Mouse (Mus musculus) left cerebral cortex, postnatal 10 days (tissue): ENCODE results near the gene Kcnip4. TPM values are rescaled to one million over a fixed set of nuclear protein-coding genes. Genes with fewer than 3 reads are reported as not detected.
A peak's percentile ranks its signal among the peaks of the same experiment; 100 is the strongest.

Source experiments
- DNase-seq, 2 experiments: peaks; one replicate each; pipeline ENCODE4 v3.0.0; 2021 to 2022; ENCODE audit warnings: low spot score in 2 of 2, mixed read lengths in 1 of 2; ENCODE audit errors: extremely low spot score in 1 of 2
- intact Hi-C: fragments of 180-260 bp; cut with DNase I; formaldehyde crosslinking; loops from one replicate; pipeline ENCODE4 v1.15.1; 2025
- total RNA-seq, 2 experiments: library from RNA; stranded (reverse); gene quantifications; 2 replicates each; pipeline ENCODE4 v1.2.3; 2021

Gene Kcnip4
- total RNA-seq, 2 experiments from 2014 or later, result 45.8 to 51.6 TPM

DNA sequence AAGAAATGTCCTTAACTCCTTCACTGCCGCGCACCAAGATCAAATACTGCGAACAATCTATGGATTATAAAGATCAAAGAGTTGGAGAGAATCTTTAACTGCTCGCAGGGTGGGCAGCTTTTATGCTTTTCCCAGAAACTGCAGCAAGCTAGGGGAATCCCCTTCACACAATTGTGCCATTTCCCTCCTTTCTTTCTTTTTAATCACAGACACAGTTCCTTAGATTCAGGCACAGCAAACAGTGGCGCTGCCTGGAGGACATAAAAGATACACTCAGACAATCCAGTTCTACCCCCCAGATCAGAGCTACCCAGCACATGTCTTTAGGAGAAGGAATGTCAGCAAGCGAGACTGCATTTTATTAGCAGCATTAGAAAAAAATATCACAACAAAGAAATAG, 239.9 kb downstream of the Kcnip4 start:
- intact Hi-C loops, result no loop called here

GRCm38 (mm10) chr5:49283403-49283802, 241.3 kb downstream of the Kcnip4 start:
- intact Hi-C loops, result no loop called here
- DNase-seq, result no peak

More for the DNA sequence above, 239.9 kb downstream of the Kcnip4 start:
- DNase-seq, result no peak

GRCm38 (mm10) chr5:49271864-49272263, 252.8 kb downstream of the Kcnip4 start:
- DNase-seq, result no peak
- intact Hi-C loops, result no loop called here

- no peak for DNase-seq
These were observed 255.9 kb downstream of the Kcnip4 start for GRCm38 (mm10) chr5:49268807-49269206.

DNA sequence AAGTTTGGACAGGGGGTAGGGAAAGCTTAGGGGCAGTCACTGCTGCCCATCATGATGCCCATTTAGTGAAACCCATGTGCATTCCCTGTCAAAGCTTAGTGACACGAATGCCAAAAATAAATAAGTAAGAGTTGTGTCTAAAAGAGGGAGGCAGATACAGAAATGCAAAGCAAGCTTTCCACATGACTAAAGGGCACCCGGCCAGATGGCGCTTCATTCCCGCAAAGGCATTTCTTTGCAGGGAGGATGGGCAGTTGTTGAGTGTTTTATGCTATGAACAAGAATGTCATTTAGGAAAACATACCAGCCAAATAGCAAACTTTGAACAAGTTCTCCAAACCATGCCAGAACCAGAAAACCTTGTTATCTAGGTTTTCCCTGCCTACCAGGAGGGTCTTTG, 265.4 kb downstream of the Kcnip4 start:
- intact Hi-C loops, result no loop called here
- DNase-seq, result peak in 1 of 2 experiments; percentile 30

More at GRCm38 (mm10) chr5:49268807-49269206, 255.9 kb downstream of the Kcnip4 start:
- intact Hi-C loops, result no loop called here

GRCm38 (mm10) chr5:49256850-49257249, 267.9 kb downstream of the Kcnip4 start:
- DNase-seq, result no peak

DNA sequence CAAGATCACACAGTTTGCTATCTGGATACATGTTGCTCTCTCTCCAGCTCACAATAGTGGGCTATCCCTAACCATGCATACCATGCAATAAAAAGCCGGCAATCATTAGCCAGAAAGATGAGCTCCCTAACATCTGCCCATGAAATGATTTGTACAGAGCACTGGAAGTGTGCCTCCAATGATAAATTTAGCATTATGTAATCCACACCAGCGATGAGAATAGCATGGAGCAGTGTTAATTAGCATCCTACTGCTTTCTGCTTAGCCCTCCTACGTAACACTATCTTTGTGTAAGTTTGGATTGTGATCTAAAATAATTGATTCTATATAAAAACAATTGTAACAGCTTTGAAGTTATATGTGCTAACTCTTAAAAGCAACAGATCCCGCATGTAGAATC, 268.7 kb downstream of the Kcnip4 start:
- intact Hi-C loops, result no loop called here
- DNase-seq, result no peak

More at GRCm38 (mm10) chr5:49256850-49257249, 267.9 kb downstream of the Kcnip4 start:
- intact Hi-C loops, result no loop called here

DNA sequence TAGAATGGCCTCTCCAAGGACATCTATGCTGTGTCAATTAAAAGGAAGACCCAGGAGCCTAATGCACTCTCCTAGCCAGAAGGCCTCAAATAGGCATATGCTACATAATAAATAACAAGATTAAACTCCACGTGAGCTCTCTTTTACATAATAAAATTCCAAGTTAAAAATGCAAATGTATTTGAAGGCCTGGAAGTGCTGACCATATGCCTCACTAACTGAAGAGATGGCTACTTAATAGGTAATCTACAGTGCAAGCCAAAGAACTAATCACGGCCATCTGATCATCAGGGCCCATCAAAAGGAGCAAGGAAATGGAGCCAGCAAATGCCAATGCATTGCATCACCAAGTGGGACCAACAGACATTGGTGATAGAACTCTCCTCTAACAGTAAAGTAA, 277.6 kb downstream of the Kcnip4 start:
- intact Hi-C loops, result no loop called here
- no peak for DNase-seq

GRCm38 (mm10) chr5:49244414-49244813, 280.3 kb downstream of the Kcnip4 start:
- no peak for DNase-seq
- intact Hi-C loops, result no loop called here

- intact Hi-C loops, result no loop called here
- DNase-seq, result no peak
These were observed 283.0 kb downstream of the Kcnip4 start for GRCm38 (mm10) chr5:49241708-49242107.

DNA sequence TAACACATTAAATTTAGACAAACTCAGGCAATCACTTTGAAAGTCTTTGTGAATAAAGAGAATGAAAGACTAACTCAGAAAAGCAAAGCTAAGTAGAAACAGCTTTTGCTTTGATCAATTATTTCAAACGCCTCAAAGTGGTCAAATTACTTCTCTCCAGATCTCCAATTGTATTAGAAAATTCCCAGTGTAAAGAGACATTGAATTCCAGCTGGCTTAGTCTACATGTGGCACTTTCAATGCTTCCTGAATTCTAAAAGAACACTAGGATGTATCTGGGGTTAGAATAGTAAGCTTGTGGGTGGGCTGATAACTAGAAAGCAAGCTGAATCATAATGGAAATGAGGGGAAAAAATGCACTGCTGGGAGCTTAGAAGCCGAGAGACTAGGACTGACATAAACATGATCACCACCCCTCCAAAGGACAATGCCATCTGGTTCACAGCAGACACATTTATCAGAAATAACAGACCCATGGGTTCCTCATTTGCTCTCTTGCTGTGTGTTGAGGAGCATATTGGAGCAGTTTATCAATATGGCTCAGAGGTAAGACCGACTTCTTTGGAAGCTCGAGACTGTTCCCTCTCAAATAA, 323.4 kb downstream of the Kcnip4 start:
- no peak for DNase-seq
- intact Hi-C loops, result no loop called here

GRCm38 (mm10) chr5:49188236-49188635, 336.5 kb downstream of the Kcnip4 start:
- peak in 1 of 2 experiments; percentile 13 for DNase-seq
- intact Hi-C loops, result no loop called here

DNA sequence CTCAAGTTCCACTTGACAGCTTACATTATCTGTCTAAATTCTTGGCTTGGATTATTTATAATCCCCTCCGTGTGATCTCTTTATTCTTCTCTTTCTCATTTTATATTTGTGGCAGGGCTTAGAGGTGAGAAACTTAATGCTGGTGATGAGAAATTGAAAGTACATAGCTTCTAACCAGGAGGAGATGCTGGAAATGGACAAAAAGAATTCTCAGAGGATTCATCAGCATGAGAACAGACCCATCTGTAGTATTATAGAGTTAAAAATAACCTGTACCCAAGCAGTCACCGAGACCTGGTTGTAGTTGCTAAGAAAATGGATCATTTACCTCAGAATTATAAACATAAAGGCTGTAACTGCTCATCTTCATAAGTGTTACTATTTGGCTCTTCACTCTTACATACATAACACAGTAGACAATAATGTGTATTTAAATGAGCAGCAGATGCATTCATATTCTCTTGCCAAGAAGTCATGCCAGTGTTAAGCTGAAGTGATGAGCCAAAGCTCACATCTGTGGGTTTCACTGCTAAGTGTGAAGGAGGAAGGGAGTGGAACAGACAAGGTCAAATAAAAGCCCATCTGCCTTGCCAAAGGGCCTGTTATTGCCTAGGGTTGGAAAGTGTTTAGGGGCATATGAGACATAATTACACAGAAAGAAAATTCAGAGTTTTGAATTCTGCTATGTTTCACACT, 374.4 kb downstream of the Kcnip4 start:
- DNase-seq, result no peak
- intact Hi-C loops, result no loop called here

- DNase-seq, result no peak
- intact Hi-C loops, result no loop called here
These were observed 375.0 kb downstream of the Kcnip4 start for GRCm38 (mm10) chr5:49149684-49150083.

DNA sequence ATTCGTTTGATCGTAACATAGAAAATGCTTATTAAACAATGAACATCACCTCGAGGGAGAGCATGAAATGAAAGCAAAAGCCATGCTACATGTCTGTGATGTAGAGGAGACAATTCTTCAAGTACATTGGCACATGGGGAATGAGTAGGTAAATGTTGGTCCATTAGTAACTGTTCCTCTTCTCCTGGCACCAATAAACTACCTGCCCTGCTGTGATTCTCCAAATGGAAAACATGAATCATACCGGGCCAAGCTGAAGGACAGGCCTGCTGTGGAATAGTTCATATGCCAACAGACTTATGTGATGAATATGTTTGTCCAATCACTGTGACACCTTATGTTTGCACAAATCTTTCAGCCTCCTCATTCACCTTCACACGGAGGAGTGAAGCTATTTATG, 429.3 kb downstream of the Kcnip4 start:
- DNase-seq, result no peak
- intact Hi-C loops, result loop anchor here (10.0 kb wide), 1 partner anchor 869 kb away; no protein-coding TSS in a partner anchor

GRCm38 (mm10) chr5:49094945-49095344, 429.8 kb downstream of the Kcnip4 start:
- intact Hi-C loops, result loop anchor here (10.0 kb wide), 1 partner anchor 870 kb away; no protein-coding TSS in a partner anchor
- peak; percentile 18 to 21 for DNase-seq

GRCm38 (mm10) chr5:49094306-49094705, 430.4 kb downstream of the Kcnip4 start:
- intact Hi-C loops, result loop anchor here (10.0 kb wide), 1 partner anchor 870 kb away; no protein-coding TSS in a partner anchor
- DNase-seq, result no peak

DNA sequence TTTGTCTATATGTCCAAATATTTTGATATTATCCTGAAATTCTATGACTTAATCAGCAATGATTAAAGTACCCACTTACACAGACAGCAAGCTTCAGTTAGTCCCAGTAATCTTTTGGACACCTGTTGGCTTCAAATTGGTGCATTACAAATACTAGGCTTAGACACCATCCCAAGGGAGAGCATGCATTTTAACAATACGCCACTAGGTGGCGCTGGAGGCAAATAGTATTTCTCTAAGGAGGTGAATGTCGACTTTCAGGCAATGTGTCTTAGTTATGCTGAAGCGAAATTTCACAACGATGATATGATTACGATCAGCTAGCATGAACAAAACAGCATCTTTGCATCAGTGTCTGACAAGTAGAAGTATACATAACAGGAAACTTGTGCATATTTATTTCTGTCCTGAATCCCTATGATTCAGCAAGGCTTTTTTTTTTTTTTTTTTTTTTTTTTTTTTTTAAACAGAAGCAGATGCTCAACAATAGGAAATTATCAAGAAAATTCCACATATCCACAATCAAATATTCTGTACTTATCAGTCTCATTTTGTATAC, 434.5 kb downstream of the Kcnip4 start:
- intact Hi-C loops, result loop anchor here (2.0 to 10.0 kb wide), 2 partner anchors 261 to 875 kb away; no protein-coding TSS in a partner anchor
- peak; percentile 75 to 84 for DNase-seq

DNA sequence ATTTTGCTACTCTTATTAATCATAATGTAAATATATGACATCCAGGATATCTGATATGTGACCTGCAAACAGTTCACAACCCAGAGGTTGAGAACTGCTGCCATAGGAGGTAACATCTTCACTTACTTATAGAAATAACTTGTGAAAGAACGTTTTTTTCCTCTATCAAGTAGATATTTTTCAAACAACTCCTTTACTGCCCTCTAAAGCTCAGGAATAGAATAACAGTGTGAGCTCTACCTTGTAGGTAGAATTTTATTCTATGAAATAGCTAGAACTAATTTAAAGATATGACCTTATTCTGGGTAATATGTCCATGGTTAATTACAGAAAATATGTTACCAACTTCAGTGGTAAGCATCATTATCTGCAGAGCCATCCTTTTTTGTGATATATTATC, 459.1 kb downstream of the Kcnip4 start:
- intact Hi-C loops, result loop anchor here (10.0 kb wide), 1 partner anchor 631 kb away; no protein-coding TSS in a partner anchor
- no peak for DNase-seq

DNA sequence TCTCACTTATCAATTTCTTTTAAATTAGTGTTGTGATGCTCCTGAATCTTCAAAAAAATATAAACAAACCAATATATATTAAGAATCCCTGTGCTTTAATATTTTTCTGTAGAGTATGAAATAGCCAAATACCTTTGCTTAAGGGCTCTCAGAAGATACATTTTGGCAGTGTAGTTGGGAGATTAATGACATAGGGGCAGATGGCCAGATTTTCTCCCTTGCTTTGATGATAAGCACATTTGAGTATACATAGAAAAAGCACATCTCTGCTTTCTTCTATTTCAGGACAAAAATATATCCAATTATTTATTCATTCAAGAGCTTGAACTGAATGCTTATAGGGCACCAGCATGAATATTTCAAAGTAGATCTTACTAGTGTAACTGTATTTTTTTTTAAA, 465.8 kb downstream of the Kcnip4 start:
- DNase-seq, result no peak
- intact Hi-C loops, result no loop called here
